Mouse (Mus musculus): ENCODE data around the gene Dusp18. TPM values are rescaled to one million over a fixed set of nuclear protein-coding genes. Genes with fewer than 3 reads are reported as not detected.

Gene Dusp18
- polyA plus RNA-seq, 1 experiment, result 2.4 TPM

GRCm38 (mm10) chr11:3946386-3946785 lies 51.3 kb downstream of the Dusp18 start:
- no peak for TF ChIP-seq POLR2A (IDR thresholded peaks at IDR 0.05; ENCODE audit: control insufficient read depth, extremely low read depth, insufficient read depth, low read length, poor library complexity)
- TF ChIP-seq CTCF (IDR thresholded peaks at IDR 0.05; ENCODE audit: borderline replicate concordance, control insufficient read depth, extremely low read depth, insufficient read depth, low read length, poor library complexity), result no peak
- Histone ChIP-seq H3K27me3 (ENCODE audit: control insufficient read depth, insufficient read depth, low read length) (peaks cover 2% of the 10 kb centered on the region; the same call in 1 of the 2 replicates), H3K4me1 (replicated peaks; ENCODE audit: control insufficient read depth, insufficient read depth, low read length) (no peaks in the 10 kb centered on the region), H3K4me3 (ENCODE audit: control insufficient read depth, insufficient read depth, low read length) (no peak overlapping the region), H3K27ac (ENCODE audit: control insufficient read depth, insufficient read depth, low read length) (no peak overlapping the region), H3K36me3 (ENCODE audit: control insufficient read depth, insufficient read depth, low read length) (no peaks in the 10 kb centered on the region)
- 42% methylated on average over 1 of the region's 1 CpGs for WGBS
- DNase-seq, result no peak

Other genes starting within 250 kb of the Dusp18 start
- 21.8 and 22.6 TPM in 2 replicates for gene Morc2a, start 246.0 kb upstream of the Dusp18 start, polyA plus RNA-seq (2012; rRNA removed)
- 0.27 and 1.1 TPM in 2 replicates for gene Osbp2, start 31.3 kb upstream of the Dusp18 start, polyA plus RNA-seq (2012; rRNA removed)
- 0.07 TPM in 1 of 2 replicates, not detected in the other for gene 4921536K21Rik, start 142 bp upstream of the Dusp18 start, polyA plus RNA-seq (2012; rRNA removed)
- gene Slc35e4, start 19.4 kb downstream of the Dusp18 start, polyA plus RNA-seq (2012; rRNA removed), result 3.6 and 3.9 TPM in 2 replicates
- 49.4 and 60.3 TPM in 2 replicates for gene Tcn2, start 36.9 kb downstream of the Dusp18 start, polyA plus RNA-seq (2012; rRNA removed)
- 53.1 and 55.6 TPM in 2 replicates for gene Pes1, start 68.7 kb downstream of the Dusp18 start, polyA plus RNA-seq (2012; rRNA removed)
- gene 4930556J24Rik, start 81.5 kb downstream of the Dusp18 start, polyA plus RNA-seq (2012; rRNA removed), result not detected in 2 replicates
- gene Gal3st1, start 88.4 kb downstream of the Dusp18 start, polyA plus RNA-seq (2012; rRNA removed), result 1.7 and 2.1 TPM in 2 replicates
- gene Sec14l4, start 136.2 kb downstream of the Dusp18 start, polyA plus RNA-seq (2012; rRNA removed), result 0.44 and 0.85 TPM in 2 replicates
- gene Sec14l3, start 169.6 kb downstream of the Dusp18 start, polyA plus RNA-seq (2012; rRNA removed), result 0.49 and 0.52 TPM in 2 replicates
- 7.0 and 11.6 TPM in 2 replicates for gene Mtfp1, start 200.2 kb downstream of the Dusp18 start, polyA plus RNA-seq (2012; rRNA removed)
- 0.42 and 1.1 TPM in 2 replicates for gene Sec14l2, start 228.2 kb downstream of the Dusp18 start, polyA plus RNA-seq (2012; rRNA removed)
- 27.0 and 29.4 TPM in 2 replicates for gene Rnf215, start 240.0 kb downstream of the Dusp18 start, polyA plus RNA-seq (2012; rRNA removed)

All from thymus, adult 2 months (tissue).